Mouse (Mus musculus): ENCODE data around the gene Selenof. TPM values are rescaled to one million over a fixed set of nuclear protein-coding genes. Genes with fewer than 3 reads are reported as not detected.

Selenof gene
- polyA plus RNA-seq, 1 experiment from 2014 or later, result 453 TPM

DNA sequence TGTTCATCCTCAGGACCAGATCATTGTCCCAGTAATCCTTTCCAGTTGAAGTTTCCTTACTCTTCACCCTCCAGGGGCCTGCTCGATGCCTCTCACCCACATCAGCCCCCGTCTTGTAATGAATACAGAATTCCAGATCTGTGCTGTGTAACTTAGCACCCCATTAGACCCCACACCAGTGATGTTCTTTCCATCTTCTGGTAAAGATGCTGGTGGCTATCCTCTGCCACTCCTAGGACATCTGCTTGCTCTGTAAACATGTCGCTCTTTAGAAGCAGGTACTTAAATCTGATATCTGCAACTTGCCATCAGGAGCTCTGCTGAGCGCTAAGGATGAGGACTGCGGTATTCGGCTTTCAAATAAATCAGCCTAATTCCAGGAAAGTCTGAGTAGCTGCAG lies 44.2 kb downstream of the Selenof start:
- no peaks in the 10 kb centered on the region for H3K27me3 ChIP-seq (ENCODE audit: control insufficient read depth, insufficient read depth, low read length)
- no peak overlapping the region for H3K27ac ChIP-seq (ENCODE audit: low read depth, low read length)
- no peak overlapping the region for H3K4me2 ChIP-seq (replicated peaks; ENCODE audit: low read depth, low read length)
- no peaks in the 10 kb centered on the region for H3K4me1 ChIP-seq (replicated peaks; ENCODE audit: control insufficient read depth, insufficient read depth, low read length)
- H3K36me3 ChIP-seq (ENCODE audit: control insufficient read depth, insufficient read depth, low read length), result no peaks in the 10 kb centered on the region
- no peak for DNase-seq (ENCODE audit: low spot score)
- no peaks in the 10 kb centered on the region for H3K9me3 ChIP-seq (ENCODE audit: control insufficient read depth, low read length)
- no peak overlapping the region for H3K4me3 ChIP-seq (ENCODE audit: low read depth, low read length)
- 92% methylated on average over 6 of the region's 6 CpGs for WGBS
- no peak for ATAC-seq (ENCODE audit: low FRiP score)
- no peak overlapping the region for H3K9ac ChIP-seq (ENCODE audit: low read depth, low read length)

- Histone ChIP-seq H3K4me2 (replicated peaks; ENCODE audit: low read depth, low read length) (no peak overlapping the region), H3K4me3 (ENCODE audit: low read depth, low read length) (no peak overlapping the region), H3K9ac (ENCODE audit: low read depth, low read length) (no peak overlapping the region), H3K27ac (ENCODE audit: low read depth, low read length) (no peak overlapping the region), H3K27me3 (ENCODE audit: control insufficient read depth, insufficient read depth, low read length) (no peaks in the 10 kb centered on the region), H3K4me1 (replicated peaks; ENCODE audit: control insufficient read depth, insufficient read depth, low read length) (no peaks in the 10 kb centered on the region), H3K9me3 (ENCODE audit: control insufficient read depth, low read length) (no peaks in the 10 kb centered on the region), H3K36me3 (ENCODE audit: control insufficient read depth, insufficient read depth, low read length) (no peaks in the 10 kb centered on the region)
- WGBS, result 86% methylated on average over 10 of the region's 10 CpGs
- ATAC-seq (ENCODE audit: low FRiP score), result no peak
- no peak for DNase-seq (ENCODE audit: low spot score)
Observed at GRCm38 (mm10) chr3:144614698-144615097, 44.6 kb downstream of the Selenof start.

- no peak overlapping the region for H3K27ac ChIP-seq (ENCODE audit: low read depth, low read length)
- no peaks in the 10 kb centered on the region for H3K9me3 ChIP-seq (ENCODE audit: control insufficient read depth, low read length)
- no peaks in the 10 kb centered on the region for H3K4me1 ChIP-seq (replicated peaks; ENCODE audit: control insufficient read depth, insufficient read depth, low read length)
- WGBS, result 92% methylated on average over 9 of the region's 9 CpGs
- DNase-seq (ENCODE audit: low spot score), result no peak
- ATAC-seq (ENCODE audit: low FRiP score), result no peak
- H3K27me3 ChIP-seq (ENCODE audit: control insufficient read depth, insufficient read depth, low read length), result no peaks in the 10 kb centered on the region
- no peaks in the 10 kb centered on the region for H3K36me3 ChIP-seq (ENCODE audit: control insufficient read depth, insufficient read depth, low read length)
- H3K4me2 ChIP-seq (replicated peaks; ENCODE audit: low read depth, low read length), result no peak overlapping the region
- no peak overlapping the region for H3K4me3 ChIP-seq (ENCODE audit: low read depth, low read length)
- no peak overlapping the region for H3K9ac ChIP-seq (ENCODE audit: low read depth, low read length)
Observed at GRCm38 (mm10) chr3:144615459-144615858, 45.4 kb downstream of the Selenof start.

- H3K9me3 ChIP-seq (ENCODE audit: control insufficient read depth, low read length), result no peaks in the 10 kb centered on the region
- no peaks in the 10 kb centered on the region for H3K27me3 ChIP-seq (ENCODE audit: control insufficient read depth, insufficient read depth, low read length)
- no peak overlapping the region for H3K4me3 ChIP-seq (ENCODE audit: low read depth, low read length)
- peak; percentile 89 for DNase-seq (ENCODE audit: low spot score)
- H3K4me1 ChIP-seq (replicated peaks; ENCODE audit: control insufficient read depth, insufficient read depth, low read length), result no peaks in the 10 kb centered on the region
- no peak overlapping the region for H3K9ac ChIP-seq (ENCODE audit: low read depth, low read length)
- peak; percentile 95 for ATAC-seq (ENCODE audit: low FRiP score)
- no peak overlapping the region for H3K27ac ChIP-seq (ENCODE audit: low read depth, low read length)
- no peaks in the 10 kb centered on the region for H3K36me3 ChIP-seq (ENCODE audit: control insufficient read depth, insufficient read depth, low read length)
- WGBS, result 53% methylated on average over 8 of the region's 8 CpGs
- H3K4me2 ChIP-seq (replicated peaks; ENCODE audit: low read depth, low read length), result no peak overlapping the region
Observed at GRCm38 (mm10) chr3:144616654-144617425, 46.7 kb downstream of the Selenof start.

GRCm38 (mm10) chr3:144617633-144618180 lies 47.6 kb downstream of the Selenof start:
- no peaks in the 10 kb centered on the region for H3K4me1 ChIP-seq (replicated peaks; ENCODE audit: control insufficient read depth, insufficient read depth, low read length)
- H3K9ac ChIP-seq (ENCODE audit: low read depth, low read length), result no peak overlapping the region
- 89% methylated on average over 10 of the region's 10 CpGs for WGBS

GRCm38 (mm10) chr3:144622930-144623612 lies 53.0 kb downstream of the Selenof start:
- H3K4me1 ChIP-seq (replicated peaks; ENCODE audit: control insufficient read depth, insufficient read depth, low read length), result no peaks in the 10 kb centered on the region
- DNase-seq (ENCODE audit: low spot score), result peak; percentile 45
- no peak overlapping the region for H3K4me2 ChIP-seq (replicated peaks; ENCODE audit: low read depth, low read length)
- H3K36me3 ChIP-seq (ENCODE audit: control insufficient read depth, insufficient read depth, low read length), result no peaks in the 10 kb centered on the region
- WGBS, result 84% methylated on average over 13 of the region's 13 CpGs
- H3K27me3 ChIP-seq (ENCODE audit: control insufficient read depth, insufficient read depth, low read length), result no peaks in the 10 kb centered on the region
- no peak overlapping the region for H3K9ac ChIP-seq (ENCODE audit: low read depth, low read length)
- no peak overlapping the region for H3K4me3 ChIP-seq (ENCODE audit: low read depth, low read length)
- ATAC-seq (ENCODE audit: low FRiP score), result peak; percentile 84
- no peak overlapping the region for H3K27ac ChIP-seq (ENCODE audit: low read depth, low read length)
- H3K9me3 ChIP-seq (ENCODE audit: control insufficient read depth, low read length), result no peaks in the 10 kb centered on the region

More at GRCm38 (mm10) chr3:144617633-144618180, 47.6 kb downstream of the Selenof start:
- Histone ChIP-seq H3K4me2 (replicated peaks; ENCODE audit: low read depth, low read length) (no peak overlapping the region), H3K36me3 (ENCODE audit: control insufficient read depth, insufficient read depth, low read length) (no peaks in the 10 kb centered on the region), H3K27ac (ENCODE audit: low read depth, low read length) (no peak overlapping the region), H3K27me3 (ENCODE audit: control insufficient read depth, insufficient read depth, low read length) (no peaks in the 10 kb centered on the region), H3K9me3 (ENCODE audit: control insufficient read depth, low read length) (no peaks in the 10 kb centered on the region), H3K4me3 (ENCODE audit: low read depth, low read length) (no peak overlapping the region)
- DNase-seq (ENCODE audit: low spot score), result no peak
- ATAC-seq (ENCODE audit: low FRiP score), result no peak

GRCm38 (mm10) chr3:144625691-144626090 lies 55.6 kb downstream of the Selenof start:
- H3K27ac ChIP-seq (ENCODE audit: low read depth, low read length), result no peak overlapping the region
- WGBS, result 82% methylated on average over 5 of the region's 5 CpGs

GRCm38 (mm10) chr3:144628005-144628914 lies 58.2 kb downstream of the Selenof start:
- H3K4me3 ChIP-seq (ENCODE audit: low read depth, low read length), result no peak overlapping the region
- no peak overlapping the region for H3K4me2 ChIP-seq (replicated peaks; ENCODE audit: low read depth, low read length)
- DNase-seq (ENCODE audit: low spot score) (no peak), ATAC-seq (ENCODE audit: low FRiP score) (no peak)
- WGBS, result 76% methylated on average over 11 of the region's 11 CpGs
- no peaks in the 10 kb centered on the region for H3K27me3 ChIP-seq (ENCODE audit: control insufficient read depth, insufficient read depth, low read length)
- no peaks in the 10 kb centered on the region for H3K9me3 ChIP-seq (ENCODE audit: control insufficient read depth, low read length)
- no peaks in the 10 kb centered on the region for H3K4me1 ChIP-seq (replicated peaks; ENCODE audit: control insufficient read depth, insufficient read depth, low read length)
- no peaks in the 10 kb centered on the region for H3K36me3 ChIP-seq (ENCODE audit: control insufficient read depth, insufficient read depth, low read length)
- no peak overlapping the region for H3K9ac ChIP-seq (ENCODE audit: low read depth, low read length)
- no peak overlapping the region for H3K27ac ChIP-seq (ENCODE audit: low read depth, low read length)

More at GRCm38 (mm10) chr3:144625691-144626090, 55.6 kb downstream of the Selenof start:
- DNase-seq (ENCODE audit: low spot score), result no peak
- no peak for ATAC-seq (ENCODE audit: low FRiP score)
- Histone ChIP-seq H3K4me2 (replicated peaks; ENCODE audit: low read depth, low read length) (no peak overlapping the region), H3K4me3 (ENCODE audit: low read depth, low read length) (no peak overlapping the region), H3K27me3 (ENCODE audit: control insufficient read depth, insufficient read depth, low read length) (no peaks in the 10 kb centered on the region), H3K4me1 (replicated peaks; ENCODE audit: control insufficient read depth, insufficient read depth, low read length) (no peaks in the 10 kb centered on the region), H3K9me3 (ENCODE audit: control insufficient read depth, low read length) (no peaks in the 10 kb centered on the region), H3K36me3 (ENCODE audit: control insufficient read depth, insufficient read depth, low read length) (no peaks in the 10 kb centered on the region), H3K9ac (ENCODE audit: low read depth, low read length) (no peak overlapping the region)
